Mouse (Mus musculus): ENCODE results near the gene Stim1. TPM values are rescaled to one million over a fixed set of nuclear protein-coding genes. Genes with fewer than 3 reads are reported as not detected.
"Not testable (repeated sequence)": the region's sequence is repeated elsewhere in the genome, so short reads cannot be mapped to it uniquely, and the experiment has no call there.

Gene Stim1
- total and polyA plus RNA-seq, 3 experiments = 10.2 to 26.6 (median 23.9) TPM

DNA sequence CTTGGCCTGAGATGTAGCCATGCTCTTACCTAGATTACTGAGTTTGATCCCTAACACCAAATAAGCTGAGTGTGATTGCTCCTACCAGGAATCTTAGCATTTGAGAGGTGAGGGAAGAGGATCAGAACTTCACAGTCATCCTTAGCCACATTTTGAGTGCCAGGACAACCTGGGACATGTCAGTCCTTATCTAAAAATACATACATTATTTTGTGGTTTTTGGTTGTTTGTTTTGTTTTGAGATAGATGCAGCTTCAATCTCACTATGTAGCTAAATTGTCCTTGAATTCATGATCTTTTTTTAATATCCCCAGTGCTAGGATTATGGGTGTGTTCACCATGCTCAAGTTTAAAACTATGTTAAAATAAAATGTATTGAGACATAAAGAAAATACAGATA, 139.8 kb downstream of the Stim1 start:
- Histone ChIP-seq H3K27ac (ENCODE audit: insufficient read depth, low read depth) (no peak overlapping the region), H3K9me3 (replicated peaks; ENCODE audit: low read length) (no peaks in the 10 kb centered on the region), H3K79me2 (replicated peaks; ENCODE audit: control insufficient read depth, extremely low read depth, insufficient read depth, poor library complexity, severe bottlenecking) (no peaks in the 10 kb centered on the region), H3K4me3 (replicated peaks in 1 of 3; ENCODE audit: low read depth in 2 of 3, low read length in 2 of 3, poor library complexity in 1 of 3) (no peak overlapping the region), H3K4me1 (ENCODE audit: control insufficient read depth in 1 of 2, insufficient read depth in 2 of 2) (peaks cover 0 to 14% of the 10 kb centered on the region in 2 experiments; a peak in 2 of 4 replicates), H3K4me2 (ENCODE audit: insufficient read depth, low read depth, poor library complexity, severe bottlenecking) (no peak overlapping the region), H3K36me3 (replicated peaks in 1 of 2; ENCODE audit: control insufficient read depth in 1 of 2, insufficient read depth in 1 of 2, low read length in 1 of 2) (peaks cover 2 to 8% of the 10 kb centered on the region in 2 experiments), H3K9ac (ENCODE audit: insufficient read depth, low read depth) (no peak overlapping the region), H3K27me3 (replicated peaks) (no peaks in the 10 kb centered on the region)
- TF ChIP-seq SIN3A (IDR thresholded peaks at IDR 0.05; ENCODE audit: low read length) (no peak), JUN (IDR thresholded peaks at IDR 0.05; ENCODE audit: insufficient read depth, low read depth, low read length) (no peak), GABPA (IDR thresholded peaks at IDR 0.05; ENCODE audit: insufficient replicate concordance, low read depth, low read length) (no peak)
- in situ Hi-C loops (cut with MboI; ENCODE audit: low pct_ligation_motif_present, low pct_unique_long_range_greater_than_20kb, low sequenced_read_pairs) = no loop called here
- DNase-seq (ENCODE audit: extremely low read depth) = no peak
- dilution Hi-C loops (cut with MboI; ENCODE audit: extremely low pct_ligation_motif_present, extremely low pct_unique_long_range_greater_than_20kb, low sequenced_read_pairs) = no loop called here

DNA sequence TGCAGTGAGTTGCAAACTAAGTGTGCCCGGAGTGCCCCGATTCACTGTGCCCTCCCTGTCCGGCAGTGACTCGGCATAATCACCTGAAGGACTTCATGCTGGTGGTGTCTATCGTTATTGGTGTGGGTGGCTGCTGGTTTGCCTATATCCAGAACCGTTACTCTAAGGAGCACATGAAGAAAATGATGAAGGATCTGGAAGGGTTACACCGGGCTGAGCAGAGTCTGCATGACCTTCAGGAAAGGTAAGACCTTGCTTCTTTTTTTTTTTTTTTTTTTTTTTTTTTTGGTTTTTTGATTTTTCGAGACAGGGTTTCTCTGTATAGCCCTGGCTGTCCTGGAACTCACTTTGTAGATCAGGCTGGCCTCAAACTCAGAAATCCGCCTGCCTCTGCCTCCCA, 147.7 kb downstream of the Stim1 start:
- H3K36me3 ChIP-seq (replicated peaks in 1 of 2; ENCODE audit: control insufficient read depth in 1 of 2, insufficient read depth in 1 of 2, low read length in 1 of 2); H3K4me2 ChIP-seq (ENCODE audit: insufficient read depth, low read depth, poor library complexity, severe bottlenecking); DNase-seq (ENCODE audit: extremely low read depth); H3K4me3 ChIP-seq (replicated peaks in 1 of 3; ENCODE audit: low read depth in 2 of 3, low read length in 2 of 3, poor library complexity in 1 of 3); dilution Hi-C loops (cut with MboI; ENCODE audit: extremely low pct_ligation_motif_present, extremely low pct_unique_long_range_greater_than_20kb, low sequenced_read_pairs); H3K9ac ChIP-seq (ENCODE audit: insufficient read depth, low read depth); H3K27ac ChIP-seq (ENCODE audit: insufficient read depth, low read depth); H3K79me2 ChIP-seq (replicated peaks; ENCODE audit: control insufficient read depth, extremely low read depth, insufficient read depth, poor library complexity, severe bottlenecking); in situ Hi-C loops (cut with MboI; ENCODE audit: low pct_ligation_motif_present, low pct_unique_long_range_greater_than_20kb, low sequenced_read_pairs); H3K9me3 ChIP-seq (replicated peaks; ENCODE audit: low read length); H3K27me3 ChIP-seq (replicated peaks): not testable (repeated sequence)
- H3K4me1 ChIP-seq (ENCODE audit: control insufficient read depth in 1 of 2, insufficient read depth in 2 of 2) = peaks cover 0 to 24% of the 10 kb centered on the region in 2 experiments; a peak in 2 of 4 replicates

- Histone ChIP-seq H3K4me3 (replicated peaks in 1 of 3; ENCODE audit: low read depth in 2 of 3, low read length in 2 of 3, poor library complexity in 1 of 3) (no peak overlapping the region), H3K27ac (ENCODE audit: insufficient read depth, low read depth) (no peak overlapping the region), H3K79me2 (replicated peaks; ENCODE audit: control insufficient read depth, extremely low read depth, insufficient read depth, poor library complexity, severe bottlenecking) (no peaks in the 10 kb centered on the region), H3K4me1 (ENCODE audit: control insufficient read depth in 1 of 2, insufficient read depth in 2 of 2) (peaks cover 0 to 24% of the 10 kb centered on the region in 2 experiments; a peak in 2 of 4 replicates), H3K9ac (ENCODE audit: insufficient read depth, low read depth) (no peak overlapping the region), H3K4me2 (ENCODE audit: insufficient read depth, low read depth, poor library complexity, severe bottlenecking) (no peak overlapping the region), H3K9me3 (replicated peaks; ENCODE audit: low read length) (no peaks in the 10 kb centered on the region), H3K27me3 (replicated peaks) (no peaks in the 10 kb centered on the region), H3K36me3 (replicated peaks in 1 of 2; ENCODE audit: control insufficient read depth in 1 of 2, insufficient read depth in 1 of 2, low read length in 1 of 2) (peaks cover 2 to 10% of the 10 kb centered on the region in 2 experiments)
- no peak for DNase-seq (ENCODE audit: extremely low read depth)
- no peak for TF ChIP-seq TCF12 (IDR thresholded peaks at IDR 0.05; ENCODE audit: low read depth, low read length)
- no peak for TF ChIP-seq E2F4 (IDR thresholded peaks at IDR 0.05; ENCODE audit: insufficient replicate concordance, low read depth, low read length)
- no peak for TF ChIP-seq MAX (IDR thresholded peaks at IDR 0.05; ENCODE audit: low read length)
- TF ChIP-seq EP300 (IDR thresholded peaks at IDR 0.05; ENCODE audit: low read length) = no peak
- no peak for TF ChIP-seq CHD2 (IDR thresholded peaks at IDR 0.05; ENCODE audit: low read length)
- no peak for TF ChIP-seq NRF1 (IDR thresholded peaks at IDR 0.05; ENCODE audit: low read depth, low read length)
- no peak for TF ChIP-seq USF1 (IDR thresholded peaks at IDR 0.05; ENCODE audit: low read depth, low read length)
- no peak for TF ChIP-seq IRF4 (IDR thresholded peaks at IDR 0.05; ENCODE audit: low read depth, low read length)
- TF ChIP-seq UBTF (IDR thresholded peaks at IDR 0.05; ENCODE audit: low read depth, low read length) = no peak
- no peak for TF ChIP-seq TBP (conservative IDR thresholded peaks at IDR 0.05; ENCODE audit: low read depth, low read length)
- dilution Hi-C loops (cut with MboI; ENCODE audit: extremely low pct_ligation_motif_present, extremely low pct_unique_long_range_greater_than_20kb, low sequenced_read_pairs) (no loop called here), in situ Hi-C loops (cut with MboI; ENCODE audit: low pct_ligation_motif_present, low pct_unique_long_range_greater_than_20kb, low sequenced_read_pairs) (no loop called here)
Measured at GRCm38 (mm10) chr7:102415841-102416240, 148.2 kb downstream of the Stim1 start.

All from CH12.LX (cell line).